Mouse (Mus musculus): ENCODE data around the gene Foxi3.

The Foxi3 gene

GRCm38 (mm10) chr6:70956285-70956912 lies at the start of gene Foxi3:
TSS of gene Foxi3 (plus strand) at chr6:70956531.
- no peak for DNase-seq (ENCODE audit: low spot score)

GRCm38 (mm10) chr6:70909572-70909971 lies 46.8 kb upstream of the Foxi3 start:
- DNase-seq (ENCODE audit: low spot score): no peak

GRCm38 (mm10) chr6:70910285-70910684 lies 46.0 kb upstream of the Foxi3 start:
- DNase-seq (ENCODE audit: low spot score): no peak

- no peak for DNase-seq (ENCODE audit: low spot score)
These were observed 44.5 kb upstream of the Foxi3 start for GRCm38 (mm10) chr6:70911668-70912395.

- no peak for DNase-seq (ENCODE audit: low spot score)
These were observed 44.0 kb upstream of the Foxi3 start for GRCm38 (mm10) chr6:70912396-70912765.

GRCm38 (mm10) chr6:70918827-70919226 lies 37.5 kb upstream of the Foxi3 start, which contains the start of gene Tex37:
TSS of gene Tex37 (minus strand) at chr6:70918927.
- no peak for DNase-seq (ENCODE audit: low spot score)

GRCm38 (mm10) chr6:70921274-70922074 lies 34.9 kb upstream of the Foxi3 start:
- DNase-seq (ENCODE audit: low spot score): no peak

- no peak for DNase-seq (ENCODE audit: low spot score)
These were observed 24.5 kb upstream of the Foxi3 start for GRCm38 (mm10) chr6:70931801-70932200.

- no peak for DNase-seq (ENCODE audit: low spot score)
These were observed 3.1 kb upstream of the Foxi3 start for GRCm38 (mm10) chr6:70953274-70953673.

GRCm38 (mm10) chr6:70954040-70954439 lies 2.3 kb upstream of the Foxi3 start:
- DNase-seq (ENCODE audit: low spot score): no peak

GRCm38 (mm10) chr6:70955291-70955800 lies 985 bp upstream of the Foxi3 start:
- DNase-seq (ENCODE audit: low spot score): no peak

- DNase-seq (ENCODE audit: low spot score): no peak
These were observed 490 bp upstream of the Foxi3 start for GRCm38 (mm10) chr6:70955841-70956240.

GRCm38 (mm10) chr6:70956936-70957335 lies 605 bp downstream of the Foxi3 start:
- DNase-seq (ENCODE audit: low spot score): no peak

GRCm38 (mm10) chr6:70957341-70957940 lies 1.1 kb downstream of the Foxi3 start:
- DNase-seq (ENCODE audit: low spot score): no peak

- DNase-seq (ENCODE audit: low spot score): no peak
These were observed 7.9 kb downstream of the Foxi3 start for GRCm38 (mm10) chr6:70964116-70964830.

GRCm38 (mm10) chr6:70965694-70966093 lies 9.4 kb downstream of the Foxi3 start:
- no peak for DNase-seq (ENCODE audit: low spot score)

- no peak for DNase-seq (ENCODE audit: low spot score)
These were observed 11.1 kb downstream of the Foxi3 start for GRCm38 (mm10) chr6:70967422-70967821.

- no peak for DNase-seq (ENCODE audit: low spot score)
These were observed 12.0 kb downstream of the Foxi3 start for GRCm38 (mm10) chr6:70968291-70968690.

GRCm38 (mm10) chr6:70973066-70973465 lies 16.7 kb downstream of the Foxi3 start:
- DNase-seq (ENCODE audit: low spot score): no peak

- DNase-seq (ENCODE audit: low spot score): no peak
These were observed 24.7 kb downstream of the Foxi3 start for GRCm38 (mm10) chr6:70981036-70981435.

- DNase-seq (ENCODE audit: low spot score): no peak
These were observed 26.1 kb downstream of the Foxi3 start for GRCm38 (mm10) chr6:70982416-70982815.

GRCm38 (mm10) chr6:70986683-70987082 lies 30.4 kb downstream of the Foxi3 start:
- no peak for DNase-seq (ENCODE audit: low spot score)

Data from ovary, adult 18-20 months (tissue).